Mouse (Mus musculus): Measurements from ENCODE around the gene Clmp. TPM values are rescaled to one million over a fixed set of nuclear protein-coding genes. Genes with fewer than 3 reads are reported as not detected.

The Clmp gene
- polyA plus RNA-seq, 1 experiment from 2014 or later: 45.8 TPM

- 95% methylated on average over 4 of the region's 4 CpGs for WGBS
- Histone ChIP-seq H3K9ac (replicated peaks) (no peak overlapping the region), H3K36me3 (peaks cover 6% of the 10 kb centered on the region; the same call in 1 of the 2 replicates), H3K4me1 (replicated peaks) (peaks cover 36% of the 10 kb centered on the region), H3K27ac (no peak overlapping the region), H3K9me3 (no peaks in the 10 kb centered on the region), H3K4me3 (replicated peaks) (no peak overlapping the region), H3K4me2 (replicated peaks) (no peak overlapping the region), H3K27me3 (no peaks in the 10 kb centered on the region)
- no peak for ATAC-seq
These were observed 10.3 kb downstream of the Clmp start for GRCm38 (mm10) chr9:40696086-40696485.

- WGBS: 97% methylated on average over 3 of the region's 3 CpGs
- Histone ChIP-seq H3K27me3 (no peaks in the 10 kb centered on the region), H3K9me3 (no peaks in the 10 kb centered on the region), H3K27ac (no peak overlapping the region), H3K9ac (replicated peaks) (no peak overlapping the region), H3K4me3 (replicated peaks) (no peak overlapping the region), H3K4me2 (replicated peaks) (no peak overlapping the region), H3K4me1 (replicated peaks) (peaks cover 21% of the 10 kb centered on the region), H3K36me3 (peaks cover 6% of the 10 kb centered on the region; the same call in 1 of the 2 replicates)
- ATAC-seq: no peak
These were observed 13.4 kb downstream of the Clmp start for GRCm38 (mm10) chr9:40699194-40699593.

- no peak for ATAC-seq
- no peaks in the 10 kb centered on the region for H3K9me3 ChIP-seq
- H3K4me1 ChIP-seq (replicated peaks): peaks cover 17% of the 10 kb centered on the region
- WGBS: 92% methylated on average over 5 of the region's 5 CpGs
- H3K27ac ChIP-seq: no peak overlapping the region
- no peak overlapping the region for H3K9ac ChIP-seq (replicated peaks)
- H3K36me3 ChIP-seq: peaks cover 6% of the 10 kb centered on the region; the same call in 1 of the 2 replicates
- no peak overlapping the region for H3K4me3 ChIP-seq (replicated peaks)
- no peaks in the 10 kb centered on the region for H3K27me3 ChIP-seq
- H3K4me2 ChIP-seq (replicated peaks): no peak overlapping the region
These were observed 14.5 kb downstream of the Clmp start for GRCm38 (mm10) chr9:40700253-40700652.

GRCm38 (mm10) chr9:40704364-40705276 is 18.9 kb downstream of the Clmp start:
- WGBS: 57% methylated on average over 10 of the region's 10 CpGs
- Histone ChIP-seq H3K9me3 (no peaks in the 10 kb centered on the region), H3K27ac (peak overlapping the region; percentile 59; the same call in 1 of the 2 replicates), H3K4me3 (replicated peaks) (no peak overlapping the region), H3K4me2 (replicated peaks) (no peak overlapping the region), H3K9ac (replicated peaks) (no peak overlapping the region), H3K4me1 (replicated peaks) (peaks cover 37% of the 10 kb centered on the region), H3K36me3 (no peaks in the 10 kb centered on the region), H3K27me3 (no peaks in the 10 kb centered on the region)
- ATAC-seq: no peak

- Histone ChIP-seq H3K4me3 (replicated peaks) (no peak overlapping the region), H3K4me1 (replicated peaks) (peaks cover 41% of the 10 kb centered on the region), H3K9me3 (no peaks in the 10 kb centered on the region), H3K9ac (replicated peaks) (no peak overlapping the region), H3K27ac (peak overlapping the region; percentile 54), H3K27me3 (no peaks in the 10 kb centered on the region), H3K36me3 (no peaks in the 10 kb centered on the region), H3K4me2 (replicated peaks) (no peak overlapping the region)
- WGBS: 14% methylated on average over 12 of the region's 12 CpGs
- ATAC-seq: peak; percentile 77
These were observed 22.8 kb downstream of the Clmp start for GRCm38 (mm10) chr9:40708448-40709140.

- Histone ChIP-seq H3K4me3 (replicated peaks) (no peak overlapping the region), H3K4me1 (replicated peaks) (peaks cover 37% of the 10 kb centered on the region), H3K27ac (peak overlapping the region; percentile 54), H3K27me3 (no peaks in the 10 kb centered on the region), H3K9me3 (no peaks in the 10 kb centered on the region), H3K9ac (replicated peaks) (no peak overlapping the region), H3K4me2 (replicated peaks) (no peak overlapping the region), H3K36me3 (no peaks in the 10 kb centered on the region)
- 59% methylated on average over 7 of the region's 7 CpGs for WGBS
- ATAC-seq: peak; percentile 55
These were observed 23.4 kb downstream of the Clmp start for GRCm38 (mm10) chr9:40709141-40709537.

- H3K27ac ChIP-seq: peak overlapping the region; percentile 41
- no peak for ATAC-seq
- no peak overlapping the region for H3K4me3 ChIP-seq (replicated peaks)
- no peaks in the 10 kb centered on the region for H3K27me3 ChIP-seq
- no peaks in the 10 kb centered on the region for H3K9me3 ChIP-seq
- H3K4me1 ChIP-seq (replicated peaks): peaks cover 33% of the 10 kb centered on the region
- 52% methylated on average over 3 of the region's 3 CpGs for WGBS
- H3K36me3 ChIP-seq: no peaks in the 10 kb centered on the region
- H3K4me2 ChIP-seq (replicated peaks): no peak overlapping the region
- H3K9ac ChIP-seq (replicated peaks): no peak overlapping the region
These were observed 23.8 kb downstream of the Clmp start for GRCm38 (mm10) chr9:40709587-40709986.

GRCm38 (mm10) chr9:40709991-40710390 is 24.2 kb downstream of the Clmp start:
- Histone ChIP-seq H3K36me3 (no peaks in the 10 kb centered on the region), H3K9me3 (no peaks in the 10 kb centered on the region), H3K27me3 (no peaks in the 10 kb centered on the region), H3K4me2 (replicated peaks) (no peak overlapping the region), H3K27ac (peak overlapping the region; percentile 41), H3K9ac (replicated peaks) (no peak overlapping the region), H3K4me3 (replicated peaks) (no peak overlapping the region), H3K4me1 (replicated peaks) (peaks cover 32% of the 10 kb centered on the region)
- no peak for ATAC-seq
- WGBS: 59% methylated on average over 3 of the region's 3 CpGs

- H3K27me3 ChIP-seq: no peaks in the 10 kb centered on the region
- H3K4me3 ChIP-seq (replicated peaks): no peak overlapping the region
- 76% methylated on average over 4 of the region's 4 CpGs for WGBS
- H3K27ac ChIP-seq: no peak overlapping the region
- no peaks in the 10 kb centered on the region for H3K36me3 ChIP-seq
- ATAC-seq: no peak
- no peak overlapping the region for H3K9ac ChIP-seq (replicated peaks)
- no peak overlapping the region for H3K4me2 ChIP-seq (replicated peaks)
- H3K4me1 ChIP-seq (replicated peaks): peaks cover 27% of the 10 kb centered on the region
- H3K9me3 ChIP-seq: no peaks in the 10 kb centered on the region
These were observed 25.9 kb downstream of the Clmp start for GRCm38 (mm10) chr9:40711654-40712053.

- H3K4me1 ChIP-seq (replicated peaks): 0 out of 2 replicates have a peak, but pooled peaks cover 10% of the 10 kb centered on the region
- H3K4me2 ChIP-seq (replicated peaks): no peak overlapping the region
- H3K4me3 ChIP-seq (replicated peaks): no peak overlapping the region
- no peaks in the 10 kb centered on the region for H3K36me3 ChIP-seq
- H3K27ac ChIP-seq: no peak overlapping the region
- WGBS: 73% methylated on average over 18 of the region's 18 CpGs
- no peak overlapping the region for H3K9ac ChIP-seq (replicated peaks)
- no peak for ATAC-seq
- H3K27me3 ChIP-seq: no peaks in the 10 kb centered on the region
- no peaks in the 10 kb centered on the region for H3K9me3 ChIP-seq
These were observed 31.6 kb downstream of the Clmp start for GRCm38 (mm10) chr9:40717182-40717874.

GRCm38 (mm10) chr9:40717875-40718185 is 32.1 kb downstream of the Clmp start:
- H3K27me3 ChIP-seq: no peaks in the 10 kb centered on the region
- no peak overlapping the region for H3K4me2 ChIP-seq (replicated peaks)
- H3K9me3 ChIP-seq: no peaks in the 10 kb centered on the region
- H3K9ac ChIP-seq (replicated peaks): no peak overlapping the region
- 0 out of 2 replicates have a peak, but pooled peaks cover 10% of the 10 kb centered on the region for H3K4me1 ChIP-seq (replicated peaks)
- no peak for ATAC-seq
- H3K4me3 ChIP-seq (replicated peaks): no peak overlapping the region
- no peaks in the 10 kb centered on the region for H3K36me3 ChIP-seq
- no peak overlapping the region for H3K27ac ChIP-seq
- 42% methylated on average over 7 of the region's 7 CpGs for WGBS

GRCm38 (mm10) chr9:40720881-40721280 is 35.1 kb downstream of the Clmp start:
- Histone ChIP-seq H3K9ac (replicated peaks) (no peak overlapping the region), H3K4me3 (replicated peaks) (no peak overlapping the region), H3K27me3 (no peaks in the 10 kb centered on the region), H3K36me3 (no peaks in the 10 kb centered on the region), H3K27ac (0 out of 2 replicates have a peak overlapping the region, but pooled peaks have one; percentile 28), H3K4me2 (replicated peaks) (no peak overlapping the region), H3K4me1 (replicated peaks) (peaks cover 23% of the 10 kb centered on the region), H3K9me3 (no peaks in the 10 kb centered on the region)
- ATAC-seq: 0 out of 2 replicates have a peak, but pooled peaks have one; percentile 37
- 52% methylated on average over 7 of the region's 7 CpGs for WGBS

Measured in midbrain, embryonic 13.5 days (tissue).